Mouse (Mus musculus) liver, embryonic 15.5 days (tissue): ENCODE measurements around the gene Ccdc141. TPM values are rescaled to one million over a fixed set of nuclear protein-coding genes. Genes with fewer than 3 reads are reported as not detected.

Source experiments
- ATAC-seq: fragments of 200-750 bp; cut with Nextera tagmentation; 2 replicates; pipeline ENCODE4 v1.8.0; 2017; ENCODE audit warnings: moderate number of reproducible peaks, mild to moderate bottlenecking, moderate library complexity; ENCODE audit not compliant: insufficient read depth
- H3K27ac ChIP-seq: fragments of 300-500 bp; sonication (generic); replicated peaks from 2 replicates; pipeline ENCODE4 v1.5.1; 2015; ENCODE audit warnings: mild to moderate bottlenecking, inconsistent platforms
- H3K27me3 ChIP-seq: fragments of 300-500 bp; sonication (generic); 2 replicates; pipeline ENCODE4 v1.6.1; 2015; ENCODE audit warnings: mild to moderate bottlenecking, inconsistent platforms
- H3K36me3 ChIP-seq: fragments of 300-500 bp; sonication (generic); replicated peaks from 2 replicates; pipeline ENCODE4 v1.6.1; 2015; ENCODE audit warnings: moderate library complexity, mild to moderate bottlenecking, inconsistent platforms
- H3K4me1 ChIP-seq: fragments of 300-500 bp; sonication (generic); replicated peaks from 2 replicates; pipeline ENCODE4 v1.6.1; 2015; ENCODE audit warnings: inconsistent platforms
- H3K4me2 ChIP-seq: fragments of 300-500 bp; sonication (generic); 2 replicates; pipeline ENCODE4 v1.6.1; 2015; ENCODE audit warnings: moderate library complexity, mild to moderate bottlenecking, inconsistent platforms
- H3K4me3 ChIP-seq: fragments of 300-500 bp; sonication (generic); replicated peaks from 2 replicates; pipeline ENCODE4 v1.5.1; 2015; ENCODE audit warnings: mild to moderate bottlenecking, inconsistent platforms
- H3K9ac ChIP-seq: fragments of 300-500 bp; sonication (generic); 2 replicates; pipeline ENCODE4 v1.6.1; 2015; ENCODE audit warnings: moderate library complexity, mild to moderate bottlenecking, inconsistent platforms
- H3K9me3 ChIP-seq: fragments of 300-500 bp; sonication (generic); replicated peaks from 2 replicates; pipeline ENCODE4 v1.6.1; 2016; ENCODE audit warnings: inconsistent platforms
- WGBS: fragments of 180-500 bp; shearing (Covaris S2); methylation state at CpG from one replicate; pipeline ENCODE4 v1.1.7; 2015; ENCODE audit warnings: mixed read lengths; ENCODE audit not compliant: insufficient replicate concordance; 5-methylcytosine and 5-hydroxymethylcytosine counted together
- polyA plus RNA-seq: library from polyadenylated mRNA; unstranded; fragments of >200 nt; fragmentation: Nextera tagmentation; extraction: Ambion mirVana; gene quantifications from 2 replicates; pipeline ENCODE4 v1.2.1, GENCODE M21; 2015

Gene Ccdc141
- polyA plus RNA-seq, 1 experiment from 2014 or later = 1.4 TPM

DNA sequence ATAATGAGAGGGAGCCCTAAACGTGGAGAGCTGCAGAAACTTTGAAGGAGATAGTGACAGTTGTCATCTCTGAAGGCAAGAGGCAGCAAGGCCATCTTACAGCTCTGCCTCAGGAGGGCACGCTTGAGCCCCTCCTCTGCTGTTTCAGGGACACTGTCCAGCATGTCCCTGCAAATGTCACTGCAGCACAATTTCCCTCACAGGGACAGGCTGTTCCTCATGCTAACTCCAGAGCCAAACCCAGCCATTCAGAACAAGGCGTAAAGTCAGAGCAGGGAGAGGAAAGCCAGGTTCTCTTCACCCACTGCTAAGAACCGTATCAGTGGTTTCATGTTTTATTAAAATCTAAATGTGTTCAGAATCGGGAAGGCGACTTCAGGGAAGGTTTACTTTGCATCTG, 192.8 kb downstream of the Ccdc141 start:
- no peak overlapping the region for H3K4me3 ChIP-seq
- H3K4me1 ChIP-seq = no peaks in the 10 kb centered on the region
- ATAC-seq = no peak
- no peaks in the 10 kb centered on the region for H3K27me3 ChIP-seq
- 57% methylated on average over 6 of the region's 6 CpGs for WGBS
- H3K9me3 ChIP-seq = no peaks in the 10 kb centered on the region
- no peak overlapping the region for H3K4me2 ChIP-seq
- no peaks in the 10 kb centered on the region for H3K36me3 ChIP-seq
- H3K9ac ChIP-seq = no peak overlapping the region
- no peak overlapping the region for H3K27ac ChIP-seq

DNA sequence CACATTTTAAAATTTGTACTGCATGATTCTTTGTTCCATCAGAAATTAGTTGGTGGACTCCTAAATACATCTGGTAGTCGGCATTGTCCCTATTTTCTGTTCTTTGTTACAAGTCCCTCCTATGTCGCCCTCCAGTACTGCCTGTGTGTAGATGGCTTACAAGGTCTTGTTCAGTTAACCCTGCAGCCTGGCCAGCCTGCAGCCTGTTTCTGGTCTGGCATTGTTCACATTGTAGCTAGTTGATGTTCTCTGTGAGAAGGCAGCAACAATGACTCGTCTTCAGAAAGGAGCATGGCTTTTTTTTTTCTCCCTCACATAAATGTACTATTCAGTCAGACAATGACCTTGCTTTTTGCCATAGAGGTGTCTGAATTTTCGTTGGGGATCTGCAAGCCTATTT, 198.4 kb downstream of the Ccdc141 start:
- Histone ChIP-seq H3K9ac (no peak overlapping the region), H3K4me2 (no peak overlapping the region), H3K27ac (no peak overlapping the region), H3K4me1 (no peaks in the 10 kb centered on the region), H3K36me3 (no peaks in the 10 kb centered on the region), H3K9me3 (no peaks in the 10 kb centered on the region), H3K27me3 (no peaks in the 10 kb centered on the region), H3K4me3 (no peak overlapping the region)
- ATAC-seq = no peak
- 56% methylated on average over 4 of the region's 4 CpGs for WGBS

DNA sequence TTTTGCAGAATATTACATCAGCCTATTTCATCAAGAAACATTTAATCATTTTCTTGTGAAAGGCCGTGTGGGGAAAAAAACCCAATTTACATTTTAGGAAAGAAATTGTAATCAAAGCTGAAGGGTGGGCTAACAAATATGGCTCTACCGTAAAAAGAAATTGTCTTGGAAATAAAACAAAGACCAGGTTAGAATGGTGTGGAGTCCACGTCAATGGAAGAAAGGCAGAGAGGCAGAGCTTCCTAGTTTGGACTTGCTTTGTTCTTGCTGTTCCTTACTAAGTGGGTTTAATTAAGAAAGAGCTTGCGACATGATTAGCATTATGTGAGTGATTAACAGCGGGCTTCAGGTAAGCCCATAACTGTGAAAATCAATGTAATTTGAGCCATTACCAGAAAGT, 199.4 kb downstream of the Ccdc141 start:
- ATAC-seq = no peak
- Histone ChIP-seq H3K4me2 (no peak overlapping the region), H3K27me3 (no peaks in the 10 kb centered on the region), H3K4me3 (no peak overlapping the region), H3K36me3 (no peaks in the 10 kb centered on the region), H3K9ac (no peak overlapping the region), H3K4me1 (no peaks in the 10 kb centered on the region), H3K27ac (no peak overlapping the region), H3K9me3 (no peaks in the 10 kb centered on the region)
- WGBS = 54% methylated on average over 5 of the region's 5 CpGs

DNA sequence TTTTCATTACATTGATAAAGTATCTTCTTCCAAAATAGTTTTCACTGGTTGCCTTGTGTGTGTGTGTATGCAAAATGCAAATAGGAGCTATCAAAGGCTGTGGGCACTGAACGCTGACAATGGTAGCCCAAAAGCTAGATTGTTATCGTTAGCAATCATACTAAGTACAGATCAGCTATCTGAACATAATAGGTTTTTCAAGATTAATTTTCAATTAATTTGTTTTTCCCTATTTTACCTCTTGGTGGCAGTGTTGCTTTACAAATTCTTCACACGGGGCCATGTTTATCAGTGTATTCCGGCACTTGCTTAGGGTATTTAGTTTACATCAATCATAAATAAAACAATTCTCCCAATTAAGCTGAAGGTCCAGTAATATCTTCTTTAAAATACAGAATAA, 199.8 kb downstream of the Ccdc141 start:
- H3K4me1 ChIP-seq = no peaks in the 10 kb centered on the region
- H3K27me3 ChIP-seq = no peaks in the 10 kb centered on the region
- no peak overlapping the region for H3K4me2 ChIP-seq
- H3K9ac ChIP-seq = no peak overlapping the region
- no peak overlapping the region for H3K4me3 ChIP-seq
- 17% methylated on average over 4 of the region's 4 CpGs for WGBS
- H3K27ac ChIP-seq = no peak overlapping the region
- H3K36me3 ChIP-seq = no peaks in the 10 kb centered on the region
- ATAC-seq = no peak
- no peaks in the 10 kb centered on the region for H3K9me3 ChIP-seq

DNA sequence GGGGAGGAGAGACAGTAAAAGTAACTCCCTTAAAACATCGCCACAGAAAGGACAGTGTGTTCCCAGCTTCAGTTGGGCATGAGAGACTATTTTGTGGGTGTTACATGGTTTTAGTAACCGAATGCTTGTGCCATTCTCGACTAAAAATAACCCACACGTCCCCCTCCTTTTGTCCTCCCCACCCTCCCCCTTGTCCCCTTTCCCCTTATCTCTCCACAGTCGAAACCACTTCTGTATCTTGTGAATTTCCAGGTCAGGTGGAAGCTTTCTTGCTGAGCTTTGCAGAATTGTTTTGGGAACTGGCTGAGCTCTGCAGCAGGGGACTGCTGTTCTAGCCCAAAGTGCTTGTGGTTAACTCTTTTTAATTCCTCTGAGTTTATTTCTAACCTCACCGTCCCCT, 200.2 kb downstream of the Ccdc141 start:
- no peaks in the 10 kb centered on the region for H3K9me3 ChIP-seq
- no peak for ATAC-seq
- H3K36me3 ChIP-seq = no peaks in the 10 kb centered on the region
- H3K4me3 ChIP-seq = no peak overlapping the region
- no peak overlapping the region for H3K4me2 ChIP-seq
- H3K27ac ChIP-seq = no peak overlapping the region
- 6% methylated on average over 6 of the region's 6 CpGs for WGBS
- H3K9ac ChIP-seq = no peak overlapping the region
- H3K27me3 ChIP-seq = no peaks in the 10 kb centered on the region
- no peaks in the 10 kb centered on the region for H3K4me1 ChIP-seq

DNA sequence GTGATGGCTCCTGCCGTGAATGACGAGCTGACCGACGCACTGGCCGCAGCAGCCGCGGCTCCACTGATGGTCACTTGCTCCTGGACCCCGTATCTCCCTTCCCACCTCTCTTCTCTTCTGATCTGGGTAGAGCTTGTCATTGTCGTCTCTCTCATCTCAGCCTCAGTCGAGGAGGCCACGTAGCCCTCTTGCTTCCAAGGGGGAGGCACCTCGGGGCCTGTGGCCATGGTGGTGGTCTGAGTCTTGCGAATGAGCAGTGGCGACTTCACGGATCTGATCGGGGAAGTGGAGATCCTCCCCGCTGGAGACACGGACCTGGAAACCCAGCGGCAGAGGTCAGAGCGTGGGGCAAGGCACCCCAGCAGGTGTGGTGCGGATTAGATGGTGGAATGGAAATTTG, 200.8 kb downstream of the Ccdc141 start:
- WGBS = 63% methylated on average over 21 of the region's 21 CpGs
- ATAC-seq = no peak
- Histone ChIP-seq H3K4me3 (no peak overlapping the region), H3K4me1 (no peaks in the 10 kb centered on the region), H3K27me3 (no peaks in the 10 kb centered on the region), H3K36me3 (no peaks in the 10 kb centered on the region), H3K27ac (no peak overlapping the region), H3K9me3 (no peaks in the 10 kb centered on the region), H3K4me2 (no peak overlapping the region), H3K9ac (no peak overlapping the region)

DNA sequence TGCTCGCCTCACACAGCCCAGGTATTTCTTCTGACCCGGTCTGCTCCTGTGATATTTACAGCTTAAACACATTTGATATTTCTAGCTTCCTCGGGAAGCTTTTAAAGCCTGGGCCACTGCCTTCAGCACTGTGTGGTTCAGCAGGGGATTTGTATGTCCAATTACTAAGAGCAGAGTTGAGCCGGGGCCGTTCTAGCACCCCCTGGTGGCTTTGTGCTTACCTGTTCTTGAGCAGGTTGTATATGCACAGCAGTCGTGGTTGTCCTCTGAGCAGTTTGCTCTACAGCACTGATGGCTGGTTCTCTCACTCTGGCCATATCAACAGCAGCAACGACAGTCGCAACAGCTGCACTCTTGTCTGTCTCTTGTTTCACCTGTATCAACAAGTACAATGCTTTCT, 201.5 kb downstream of the Ccdc141 start:
- Histone ChIP-seq H3K4me1 (no peaks in the 10 kb centered on the region), H3K36me3 (no peaks in the 10 kb centered on the region), H3K9ac (no peak overlapping the region), H3K4me2 (no peak overlapping the region), H3K27ac (no peak overlapping the region), H3K4me3 (no peak overlapping the region), H3K9me3 (no peaks in the 10 kb centered on the region), H3K27me3 (no peaks in the 10 kb centered on the region)
- WGBS = 21% methylated on average over 8 of the region's 8 CpGs
- ATAC-seq = no peak

DNA sequence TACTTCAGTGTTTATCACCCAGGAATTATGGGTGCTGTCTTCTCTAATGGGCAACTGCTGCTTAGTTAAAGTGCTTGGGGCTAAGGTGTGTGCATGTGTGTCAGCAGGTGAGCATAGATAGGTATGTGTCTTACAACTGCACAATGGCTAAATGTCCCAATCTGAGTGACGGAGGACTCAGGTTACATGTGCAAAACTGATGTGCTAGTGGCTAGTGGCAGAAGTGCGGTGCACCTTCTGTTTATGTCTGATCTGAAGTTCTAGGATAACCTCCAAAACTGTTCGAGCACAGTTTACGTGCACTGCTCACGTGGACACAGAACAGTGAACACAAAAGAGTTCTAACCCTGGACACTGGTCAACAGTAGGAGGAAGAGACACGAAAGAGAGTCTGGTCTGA, 203.9 kb downstream of the Ccdc141 start:
- H3K4me1 ChIP-seq = no peaks in the 10 kb centered on the region
- ATAC-seq = no peak
- no peak overlapping the region for H3K9ac ChIP-seq
- H3K27ac ChIP-seq = no peak overlapping the region
- no peak overlapping the region for H3K4me2 ChIP-seq
- H3K4me3 ChIP-seq = no peak overlapping the region
- no peaks in the 10 kb centered on the region for H3K9me3 ChIP-seq
- H3K27me3 ChIP-seq = no peaks in the 10 kb centered on the region
- H3K36me3 ChIP-seq = no peaks in the 10 kb centered on the region
- WGBS = 70% methylated on average over 6 of the region's 6 CpGs

DNA sequence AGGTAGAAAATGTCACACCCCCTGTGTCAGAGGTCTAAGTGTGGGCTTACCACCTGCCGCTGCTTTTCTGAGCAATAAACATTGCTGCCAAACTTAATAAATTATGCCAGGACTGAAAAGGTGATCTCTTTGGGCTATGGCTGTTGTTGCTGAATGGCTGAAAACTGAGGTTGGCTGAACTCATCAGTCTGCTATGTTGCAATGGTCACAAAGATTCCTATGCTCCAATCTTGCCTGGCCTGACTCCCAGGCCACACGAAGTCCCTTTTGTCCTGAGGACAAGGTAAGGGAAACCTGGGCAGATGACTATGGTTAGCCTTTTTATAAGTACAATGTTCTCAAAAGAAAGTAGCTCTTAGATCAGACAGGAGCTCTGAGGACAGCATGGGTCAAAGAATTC, 204.4 kb downstream of the Ccdc141 start:
- Histone ChIP-seq H3K36me3 (no peaks in the 10 kb centered on the region), H3K9ac (no peak overlapping the region), H3K27ac (no peak overlapping the region), H3K9me3 (no peaks in the 10 kb centered on the region), H3K4me1 (no peaks in the 10 kb centered on the region), H3K4me3 (no peak overlapping the region), H3K27me3 (no peaks in the 10 kb centered on the region), H3K4me2 (no peak overlapping the region)
- ATAC-seq = no peak
- 63% methylated on average over 2 of the region's 2 CpGs for WGBS

DNA sequence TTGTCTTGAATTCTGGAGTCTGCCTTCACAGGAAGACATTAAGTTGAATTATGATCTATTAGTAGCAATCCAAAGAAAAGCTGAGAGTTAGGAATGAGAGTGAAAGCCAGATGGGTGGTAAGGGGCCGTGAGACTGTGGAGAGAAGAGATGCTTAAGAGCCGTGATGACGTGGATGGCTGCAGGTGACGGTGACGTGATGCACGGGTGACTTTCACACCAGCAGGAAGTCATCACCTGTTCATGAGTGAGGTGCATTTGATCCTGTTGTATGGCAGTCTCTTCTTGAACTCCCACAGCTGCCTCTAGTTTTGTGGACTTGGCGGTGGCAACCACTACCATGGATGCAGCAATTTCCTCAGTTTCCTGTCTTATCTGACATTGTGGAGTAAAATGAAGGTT, 204.9 kb downstream of the Ccdc141 start:
- H3K27ac ChIP-seq = no peak overlapping the region
- H3K36me3 ChIP-seq = no peaks in the 10 kb centered on the region
- H3K4me3 ChIP-seq = no peak overlapping the region
- H3K27me3 ChIP-seq = no peaks in the 10 kb centered on the region
- no peak overlapping the region for H3K4me2 ChIP-seq
- 76% methylated on average over 7 of the region's 7 CpGs for WGBS
- no peak overlapping the region for H3K9ac ChIP-seq
- no peaks in the 10 kb centered on the region for H3K4me1 ChIP-seq
- ATAC-seq = no peak
- H3K9me3 ChIP-seq = no peaks in the 10 kb centered on the region

DNA sequence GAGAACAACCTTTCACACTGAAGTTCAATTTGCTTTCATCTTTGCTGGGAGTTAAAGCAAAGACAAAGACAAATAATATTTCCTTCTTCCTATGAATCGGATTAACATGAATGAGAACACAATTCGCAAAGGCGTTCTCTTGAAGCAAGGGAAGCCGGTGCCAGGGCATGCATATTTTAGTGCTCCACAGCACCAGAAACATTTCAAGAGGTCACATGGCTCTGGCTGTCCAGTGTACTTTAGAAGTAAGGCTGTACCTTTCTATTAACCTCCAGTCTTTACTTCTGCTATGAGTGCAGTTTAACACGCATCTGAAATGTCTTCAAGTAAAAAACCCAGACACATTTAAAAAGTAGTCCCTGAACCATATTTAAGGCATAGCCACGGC, 208.4 kb downstream of the Ccdc141 start:
- no peak overlapping the region for H3K4me2 ChIP-seq

DNA sequence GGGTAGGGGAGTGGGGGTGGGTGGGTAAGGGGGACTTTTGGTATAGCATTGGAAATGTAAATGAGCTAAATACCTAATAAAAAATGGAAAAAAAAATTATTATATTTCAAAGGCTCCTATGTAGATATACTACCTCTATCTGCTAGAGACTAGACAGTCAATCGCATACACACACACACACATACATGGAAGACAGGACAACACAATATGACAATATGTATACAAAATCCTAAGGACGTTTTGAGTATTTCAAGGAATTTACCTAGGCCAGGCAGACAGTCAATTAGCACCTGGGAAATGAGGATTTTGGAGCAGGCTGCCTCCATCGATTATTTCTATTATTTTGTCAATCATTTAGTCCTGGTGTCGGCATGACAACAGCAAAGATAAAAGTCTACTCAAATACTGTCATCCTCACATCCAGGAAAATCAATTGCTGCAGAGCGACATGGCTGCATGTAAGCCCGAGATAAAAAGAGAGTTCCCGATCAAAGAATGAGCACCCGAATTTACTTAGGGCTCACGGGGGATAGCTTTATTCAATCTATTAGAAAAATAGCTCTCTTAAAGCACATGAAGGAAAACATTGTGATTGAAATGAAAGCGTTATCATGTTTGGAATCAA, 208.9 kb downstream of the Ccdc141 start:
- no peaks in the 10 kb centered on the region for H3K27me3 ChIP-seq
- H3K9ac ChIP-seq = no peak overlapping the region
- no peak overlapping the region for H3K4me2 ChIP-seq
- H3K4me1 ChIP-seq = no peaks in the 10 kb centered on the region
- no peaks in the 10 kb centered on the region for H3K9me3 ChIP-seq
- H3K27ac ChIP-seq = no peak overlapping the region
- H3K4me3 ChIP-seq = no peak overlapping the region
- WGBS = 68% methylated on average over 10 of the region's 10 CpGs
- ATAC-seq = no peak
- no peaks in the 10 kb centered on the region for H3K36me3 ChIP-seq

More for the DNA sequence above, 208.4 kb downstream of the Ccdc141 start:
- no peaks in the 10 kb centered on the region for H3K36me3 ChIP-seq
- H3K9me3 ChIP-seq = no peaks in the 10 kb centered on the region
- ATAC-seq = no peak
- H3K27me3 ChIP-seq = no peaks in the 10 kb centered on the region
- H3K9ac ChIP-seq = no peak overlapping the region
- no peak overlapping the region for H3K4me3 ChIP-seq
- 68% methylated on average over 6 of the region's 6 CpGs for WGBS
- H3K4me1 ChIP-seq = no peaks in the 10 kb centered on the region
- H3K27ac ChIP-seq = no peak overlapping the region
